Comparison of ENCODE assay signal across 8 mouse cellular contexts in the genomic region with DNA sequence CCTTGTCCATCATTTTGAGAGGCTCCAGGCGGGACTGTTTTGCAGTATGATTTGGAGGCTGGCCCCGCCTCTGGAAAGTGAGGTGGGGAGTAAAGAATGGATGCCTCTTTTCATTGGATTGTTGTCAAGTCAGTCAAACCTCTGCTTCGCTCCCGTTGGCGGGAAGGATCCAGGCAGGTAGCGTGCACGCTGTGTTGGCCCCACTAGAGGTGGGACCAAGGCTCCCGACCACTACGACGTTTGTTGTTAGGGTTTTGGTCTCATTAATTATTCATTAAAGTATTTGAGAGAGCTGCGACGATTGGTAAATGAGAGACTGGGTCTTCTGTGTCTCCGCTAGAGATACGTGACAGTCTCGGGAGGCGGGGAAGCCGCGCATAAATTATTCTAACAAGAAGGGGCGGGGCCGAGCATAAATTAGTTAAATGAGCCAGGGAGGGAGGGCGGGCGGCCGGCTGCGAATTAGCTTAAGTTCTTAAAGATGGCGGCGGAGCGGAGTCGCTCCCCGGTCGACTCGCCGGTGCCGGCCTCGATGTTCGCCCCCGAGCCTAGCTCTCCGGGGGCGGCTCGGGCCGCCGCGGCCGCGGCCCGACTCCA. TPM values are rescaled to one million over a fixed set of nuclear protein-coding genes. Genes with fewer than 3 reads are reported as not detected.
DNase-seq lines count a peak whose midpoint lies in the region; ATAC-seq lines count a peak whose summit lies in the region.

Gtpbp1 (plus strand) TSS at position 420 of the 597 bp plus-strand sequence.

- no peaks in the 10 kb centered on the region for H3K9me3 ChIP-seq in hindbrain, embryonic 12.5 days (replicated peaks)

- H3K4me2 ChIP-seq in hindbrain, embryonic 12.5 days (replicated peaks): peak within 1 kb of the TSS; percentile 90

- H3K27ac ChIP-seq in hindbrain, embryonic 12.5 days: peak within 1 kb of the TSS; percentile 94

- H3K36me3 ChIP-seq in hindbrain, embryonic 12.5 days: 0 out of 2 replicates have a peak, but pooled peaks cover 5% of the 10 kb centered on the region

- peaks cover 48% of the 10 kb centered on the region for H3K4me1 ChIP-seq in hindbrain, embryonic 12.5 days

- H3K4me3 ChIP-seq in hindbrain, embryonic 12.5 days: peak within 1 kb of the TSS; percentile 93

- under 1% methylated on average over 45 of the region's 45 CpGs for WGBS in hindbrain, embryonic 12.5 days

- H3K27me3 ChIP-seq in hindbrain, embryonic 12.5 days: no peaks in the 10 kb centered on the region

- peak; percentile 97 for ATAC-seq in hindbrain, embryonic 12.5 days (ENCODE audit: low FRiP score)

- peak within 1 kb of the TSS; percentile 81 for H3K9ac ChIP-seq in hindbrain, embryonic 12.5 days

- DNase-seq in NIH3T3 (ENCODE audit: low read depth): peak; percentile 100
- DNase-seq in cerebellum, postnatal 10 days: peak; percentile 98 to 99
- DNase-seq in frontal cortex, postnatal 10 days (ENCODE audit: low spot score in 2 of 2): peak; percentile 96 to 99
- DNase-seq in layer of hippocampus, postnatal 14 days (ENCODE audit: low spot score in 2 of 2): peak; percentile 96 to 100
- peak; percentile 95 for DNase-seq in lung, postnatal 14 days
- DNase-seq in retina, adult 2 months (ENCODE audit: low read depth, low spot score): peak; percentile 100
- DNase-seq in thymus, postnatal 36 days: peak; percentile 88 to 94

RNA-seq across cellular contexts. Expression of gene Gtpbp1, which starts in this region (rescaled TPM):
- polyA plus RNA-seq in hindbrain, embryonic 12.5 days (2016; fragmentation: Nextera tagmentation; extraction: Ambion mirVana): 41.4 and 45.5 TPM in 2 replicates
- total RNA-seq in layer of hippocampus, postnatal 14 days (2021): 10 to 100 TPM; 43.3 to 44.1 TPM

Comparison
In these comparisons a context has a peak if more than half of its experiments do, and no peak if none do; other contexts are left out.
1. Peak in every context shown above with its lines: DNase-seq, ATAC-seq, H3K4me3 ChIP-seq and H3K27ac ChIP-seq.